Comparison of ENCODE assay signal across 24 mouse cellular contexts in genomic region chr15:100590436-100590835, GRCm38 (mm10). TPM values are rescaled to one million over a fixed set of nuclear protein-coding genes. Genes with fewer than 3 reads are reported as not detected.
DNase-seq lines count a peak whose midpoint lies in the region; ATAC-seq and TF ChIP-seq lines count a peak whose summit lies in the region.
"Had no signal": no experiment of that assay in that cellular context is flagged by ENCODE, and none has a peak within 500 bp of the region (broad histone marks: within the 10 kb centered on the region; RNA-seq: fewer than 3 reads in every experiment).

No protein-coding gene starts in this region.

- no peak overlapping the region for H3K27ac ChIP-seq in kidney, postnatal 0 days
- no peak overlapping the region for H3K27ac ChIP-seq in kidney, embryonic 16.5 days (ENCODE audit: low read length)
- H3K27ac ChIP-seq in midbrain, embryonic 14.5 days (replicated peaks; ENCODE audit: low read depth, low read length): no peak overlapping the region
- H3K27ac ChIP-seq: embryonic facial prominence, embryonic 12.5 days; embryonic facial prominence, embryonic 15.5 days; gastrocnemius, adult 2 months; heart, embryonic 10.5 days; heart, embryonic 13.5 days; hindbrain, embryonic 14.5 days; hindbrain, postnatal 0 days had no signal

- H3K36me3 ChIP-seq in kidney, postnatal 0 days (ENCODE audit: insufficient read depth, low read length): peaks cover 12% of the 10 kb centered on the region; the same call in 1 of the 2 replicates
- H3K36me3 ChIP-seq in kidney, embryonic 16.5 days (ENCODE audit: insufficient read depth, low read length): peaks cover 17% of the 10 kb centered on the region; the same call in 1 of the 2 replicates
- H3K36me3 ChIP-seq in midbrain, embryonic 14.5 days (ENCODE audit: control insufficient read depth, insufficient read depth, low read length): peaks cover 66% of the 10 kb centered on the region

- no peak for ATAC-seq in kidney, postnatal 0 days (replicated peaks; ENCODE audit: low FRiP score, low read depth)
- no peak for ATAC-seq in kidney, embryonic 16.5 days (ENCODE audit: low FRiP score, low TSS enrichment)
- ATAC-seq in midbrain, embryonic 14.5 days (ENCODE audit: low FRiP score, low TSS enrichment): no peak
- ATAC-seq: CD4-positive, CD25-positive, alpha-beta regulatory T cell, adult 4 months; forebrain, embryonic 14.5 days; forebrain, postnatal 0 days; hindbrain, postnatal 0 days had no signal

- no peaks in the 10 kb centered on the region for H3K27me3 ChIP-seq in kidney, postnatal 0 days (ENCODE audit: insufficient read depth, low read length)
- H3K27me3 ChIP-seq in kidney, embryonic 16.5 days (ENCODE audit: insufficient read depth, low read length): no peaks in the 10 kb centered on the region
- no peaks in the 10 kb centered on the region for H3K27me3 ChIP-seq in midbrain, embryonic 14.5 days (ENCODE audit: control insufficient read depth, insufficient read depth, low read length)
- H3K27me3 ChIP-seq: embryonic facial prominence, embryonic 12.5 days; embryonic facial prominence, embryonic 15.5 days; heart, embryonic 13.5 days had no signal

- H3K4me2 ChIP-seq in kidney, postnatal 0 days (ENCODE audit: low read length): no peak overlapping the region
- no peak overlapping the region for H3K4me2 ChIP-seq in kidney, embryonic 16.5 days (replicated peaks; ENCODE audit: low read depth, low read length)
- H3K4me2 ChIP-seq in midbrain, embryonic 14.5 days (ENCODE audit: low read length): no peak overlapping the region
- H3K4me2 ChIP-seq: embryonic facial prominence, embryonic 12.5 days; embryonic facial prominence, embryonic 15.5 days; heart, embryonic 13.5 days; hindbrain, embryonic 14.5 days had no signal

- no peak for TF ChIP-seq CTCF in kidney, postnatal 0 days (IDR thresholded peaks at IDR 0.05; ENCODE audit: low read depth)

- no peak overlapping the region for H3K9ac ChIP-seq in kidney, postnatal 0 days (ENCODE audit: low read depth, low read length)
- H3K9ac ChIP-seq in kidney, embryonic 16.5 days (replicated peaks; ENCODE audit: low read length): no peak overlapping the region
- H3K9ac ChIP-seq in midbrain, embryonic 14.5 days (replicated peaks; ENCODE audit: low read length): no peak overlapping the region
- H3K9ac ChIP-seq: embryonic facial prominence, embryonic 12.5 days; embryonic facial prominence, embryonic 15.5 days; forebrain, postnatal 0 days; heart, embryonic 13.5 days; hindbrain, embryonic 14.5 days had no signal

- no peak overlapping the region for H3K4me3 ChIP-seq in kidney, postnatal 0 days (replicated peaks; ENCODE audit: low read depth, low read length)
- no peak overlapping the region for H3K4me3 ChIP-seq in kidney, embryonic 16.5 days (ENCODE audit: low read length)
- H3K4me3 ChIP-seq in midbrain, embryonic 14.5 days (replicated peaks; ENCODE audit: low read depth, low read length): no peak overlapping the region
- H3K4me3 ChIP-seq: embryonic facial prominence, embryonic 12.5 days; embryonic facial prominence, embryonic 15.5 days; gastrocnemius, adult 2 months; heart, embryonic 10.5 days; heart, embryonic 13.5 days had no signal

- no peaks in the 10 kb centered on the region for H3K4me1 ChIP-seq in kidney, postnatal 0 days (replicated peaks; ENCODE audit: insufficient read depth, low read length)
- no peaks in the 10 kb centered on the region for H3K4me1 ChIP-seq in kidney, embryonic 16.5 days (ENCODE audit: insufficient read depth, low read length)
- no peaks in the 10 kb centered on the region for H3K4me1 ChIP-seq in midbrain, embryonic 14.5 days (ENCODE audit: control insufficient read depth, insufficient read depth, low read length)
- H3K4me1 ChIP-seq: embryonic facial prominence, embryonic 12.5 days; embryonic facial prominence, embryonic 15.5 days; heart, embryonic 10.5 days; heart, embryonic 13.5 days had no signal

- 64% methylated on average over 8 of the region's 8 CpGs for WGBS in kidney, postnatal 0 days
- WGBS in kidney, embryonic 16.5 days: 70% methylated on average over 8 of the region's 8 CpGs
- WGBS in midbrain, embryonic 14.5 days: 82% methylated on average over 8 of the region's 8 CpGs

- no peaks in the 10 kb centered on the region for H3K9me3 ChIP-seq in kidney, postnatal 0 days (replicated peaks; ENCODE audit: low read length)
- H3K9me3 ChIP-seq in kidney, embryonic 16.5 days (ENCODE audit: low read length): no peaks in the 10 kb centered on the region
- no peaks in the 10 kb centered on the region for H3K9me3 ChIP-seq in midbrain, embryonic 14.5 days (ENCODE audit: control insufficient read depth, low read length)
- H3K9me3 ChIP-seq: embryonic facial prominence, embryonic 12.5 days; embryonic facial prominence, embryonic 15.5 days; heart, embryonic 10.5 days; heart, embryonic 13.5 days had no signal

- peak; percentile 36 for DNase-seq in kidney, postnatal 0 days (ENCODE audit: low spot score)
- DNase-seq in adipocyte (ENCODE audit: low spot score): peak; percentile 48
- peak; percentile 58 for DNase-seq in lung, postnatal 10 days
- DNase-seq in cerebellum, postnatal 10 days: no peak
- DNase-seq in midbrain, embryonic 14.5 days: no peak
- DNase-seq: adrenal gland, adult 8-10 months; adrenal gland, postnatal 25 days; cerebellum, adult 11-12 months; cerebellum, adult 8-10 months; cerebellum, postnatal 14 days; forebrain, postnatal 0 days; gastrocnemius, adult 2 months; gastrocnemius, postnatal 14 days; heart, postnatal 14 days; heart, postnatal 4 days had no signal

RNA-seq across cellular contexts. Expression of gene Pou6f1, which starts 9.3 kb away (rescaled TPM):
- 9.5 and 9.7 TPM in 2 replicates for polyA plus RNA-seq in kidney, postnatal 0 days (2015; fragmentation: Nextera tagmentation; extraction: Ambion mirVana)
- polyA plus RNA-seq in kidney, embryonic 16.5 days (2015; fragmentation: Nextera tagmentation; extraction: Ambion mirVana): 10.1 and 10.2 TPM in 2 replicates
- 45.6 and 47.3 TPM in 2 replicates for polyA plus RNA-seq in midbrain, embryonic 14.5 days (2014; fragmentation: Nextera tagmentation; extraction: Ambion mirVana)

RNA-seq across cellular contexts. Expression of gene Dazap2, which starts 24.7 kb away (rescaled TPM):
- 327 and 349 TPM in 2 replicates for polyA plus RNA-seq in kidney, postnatal 0 days (2015; fragmentation: Nextera tagmentation; extraction: Ambion mirVana)
- 262 and 290 TPM in 2 replicates for polyA plus RNA-seq in kidney, embryonic 16.5 days (2015; fragmentation: Nextera tagmentation; extraction: Ambion mirVana)
- 139 and 171 TPM in 2 replicates for polyA plus RNA-seq in midbrain, embryonic 14.5 days (2014; fragmentation: Nextera tagmentation; extraction: Ambion mirVana)

RNA-seq across cellular contexts. Expression of gene Tfcp2, which starts 38.6 kb away (rescaled TPM):
- 28.6 and 29.1 TPM in 2 replicates for polyA plus RNA-seq in kidney, postnatal 0 days (2015; fragmentation: Nextera tagmentation; extraction: Ambion mirVana)
- polyA plus RNA-seq in kidney, embryonic 16.5 days (2015; fragmentation: Nextera tagmentation; extraction: Ambion mirVana): 37.5 and 37.8 TPM in 2 replicates
- 30.1 and 35.8 TPM in 2 replicates for polyA plus RNA-seq in midbrain, embryonic 14.5 days (2014; fragmentation: Nextera tagmentation; extraction: Ambion mirVana)

RNA-seq across cellular contexts. Expression of gene Smagp, which starts 46.3 kb away (rescaled TPM):
- 83.7 and 92.0 TPM in 2 replicates for polyA plus RNA-seq in kidney, postnatal 0 days (2015; fragmentation: Nextera tagmentation; extraction: Ambion mirVana)
- polyA plus RNA-seq in kidney, embryonic 16.5 days (2015; fragmentation: Nextera tagmentation; extraction: Ambion mirVana): 41.6 and 45.4 TPM in 2 replicates
- polyA plus RNA-seq in midbrain, embryonic 14.5 days (2014; fragmentation: Nextera tagmentation; extraction: Ambion mirVana): 0.78 and 3.6 TPM in 2 replicates
- polyA plus RNA-seq: CD4-positive, CD25-positive, alpha-beta regulatory T cell, adult 4 months had no signal

Comparison
In these comparisons a context has a peak if more than half of its experiments do, and no peak if none do; other contexts are left out.
1. DNase-seq: peak in kidney, postnatal 0 days (single experiment), adipocyte (single experiment) and lung, postnatal 10 days (single experiment); none in cerebellum, postnatal 10 days (0 of 2) and midbrain, embryonic 14.5 days (single experiment).